Mouse (Mus musculus): ENCODE data around the gene Rac3. TPM values are rescaled to one million over a fixed set of nuclear protein-coding genes. Genes with fewer than 3 reads are reported as not detected.
"Not testable (repeated sequence)": the region's sequence is repeated elsewhere in the genome, so short reads cannot be mapped to it uniquely, and the experiment has no call there.

Rac3 gene
- total RNA-seq (2012; rRNA removed) = 20.1 and 34.3 TPM in 2 replicates

- H3K36me3 ChIP-seq (ENCODE audit: control insufficient read depth, insufficient read depth, low read length, poor library complexity, severe bottlenecking) = peaks cover 26% of the 10 kb centered on the region
- H3K4me3 ChIP-seq (ENCODE audit: insufficient read depth in 1 of 2, low read depth in 1 of 2, low read length in 2 of 2, poor library complexity in 1 of 2, severe bottlenecking in 1 of 2) = peak within 1 kb of the TSS; percentile 59 to 68
- DNase-seq (ENCODE audit: low read depth, low spot score) = no peak
- in situ Hi-C loops (cut with MboI; ENCODE audit: low sequenced_read_pairs in 2 of 2, unreplicated experiment in 2 of 2) = no loop called here
- TF ChIP-seq CHD2 (IDR thresholded peaks at IDR 0.05; ENCODE audit: low read depth, low read length) = no peak
- TF ChIP-seq ZC3H11A (IDR thresholded peaks at IDR 0.05; ENCODE audit: borderline replicate concordance, low read depth, low read length) = no peak
- no peak for TF ChIP-seq ZNF384 (IDR thresholded peaks at IDR 0.05; ENCODE audit: low read depth, low read length)
- no peak for TF ChIP-seq HCFC1 (IDR thresholded peaks at IDR 0.05; ENCODE audit: borderline replicate concordance, insufficient read depth, low read length)
- TF ChIP-seq MAFK (IDR thresholded peaks at IDR 0.05; ENCODE audit: insufficient read depth, low read depth, low read length) = no peak
- H3K9me3 ChIP-seq (ENCODE audit: control insufficient read depth, insufficient read depth, low read depth, low read length) = no peaks in the 10 kb centered on the region
- peaks cover 0 to 5% of the 10 kb centered on the region in 2 experiments; a peak in 2 of 4 replicates for H3K4me1 ChIP-seq (ENCODE audit: control insufficient read depth in 2 of 2, insufficient read depth in 2 of 2, low read length in 2 of 2, poor library complexity in 1 of 2)
- peak within 1 kb of the TSS; percentile 56 for H3K9ac ChIP-seq (ENCODE audit: insufficient read depth, low read depth, low read length, poor library complexity, severe bottlenecking)
- no peak within 1 kb of the TSS for H3K27ac ChIP-seq (ENCODE audit: insufficient read depth, low read depth, low read length, poor library complexity, severe bottlenecking)
Observed at GRCm38 (mm10) chr11:120721124-120722066, at the start of gene Rac3. TSS of gene Rac3 (plus strand) at chr11:120721470.

- Histone ChIP-seq H3K4me3 (ENCODE audit: insufficient read depth in 1 of 2, low read depth in 1 of 2, low read length in 2 of 2, poor library complexity in 1 of 2, severe bottlenecking in 1 of 2) (peak within 1 kb of the TSS; percentile 73 to 87), H3K4me1 (ENCODE audit: control insufficient read depth in 2 of 2, insufficient read depth in 2 of 2, low read length in 2 of 2, poor library complexity in 1 of 2) (peaks cover 0 to 6% of the 10 kb centered on the region in 2 experiments; a peak in 3 of 4 replicates), H3K27ac (ENCODE audit: insufficient read depth, low read depth, low read length, poor library complexity, severe bottlenecking) (peak within 1 kb of the TSS; percentile 96), H3K36me3 (ENCODE audit: control insufficient read depth, insufficient read depth, low read length, poor library complexity, severe bottlenecking) (peaks cover 15% of the 10 kb centered on the region; the same call in 1 of the 2 replicates), H3K9me3 (ENCODE audit: control insufficient read depth, insufficient read depth, low read depth, low read length) (no peaks in the 10 kb centered on the region), H3K9ac (ENCODE audit: insufficient read depth, low read depth, low read length, poor library complexity, severe bottlenecking) (peak within 1 kb of the TSS; percentile 96)
- peak; percentile 95 for DNase-seq (ENCODE audit: low read depth, low spot score)
- TF ChIP-seq ZNF384 (IDR thresholded peaks at IDR 0.05; ENCODE audit: low read depth, low read length) (peak; percentile 44; the same call in 1 of the 2 replicates), MAFK (IDR thresholded peaks at IDR 0.05; ENCODE audit: insufficient read depth, low read depth, low read length) (peak; percentile 75; the same call in 1 of the 2 replicates), CHD2 (IDR thresholded peaks at IDR 0.05; ENCODE audit: low read depth, low read length) (no peak), ZC3H11A (IDR thresholded peaks at IDR 0.05; ENCODE audit: borderline replicate concordance, low read depth, low read length) (no peak), HCFC1 (IDR thresholded peaks at IDR 0.05; ENCODE audit: borderline replicate concordance, insufficient read depth, low read length) (peak; percentile 75)
- in situ Hi-C loops (cut with MboI; ENCODE audit: low sequenced_read_pairs in 2 of 2, unreplicated experiment in 2 of 2) = no loop called here
Observed at GRCm38 (mm10) chr11:120672687-120673593, 48.3 kb upstream of the Rac3 start, which contains the start of gene Aspscr1. TSS of gene Aspscr1 (plus strand) at chr11:120672973.

- peaks cover 22% of the 10 kb centered on the region; the same call in 1 of the 2 replicates for H3K36me3 ChIP-seq (ENCODE audit: control insufficient read depth, insufficient read depth, low read length, poor library complexity, severe bottlenecking)
- no peak for DNase-seq (ENCODE audit: low read depth, low spot score)
- peak overlapping the region; percentile 84 for H3K9ac ChIP-seq (ENCODE audit: insufficient read depth, low read depth, low read length, poor library complexity, severe bottlenecking)
- in situ Hi-C loops (cut with MboI; ENCODE audit: low sequenced_read_pairs in 2 of 2, unreplicated experiment in 2 of 2) = no loop called here
- TF ChIP-seq CHD2 (IDR thresholded peaks at IDR 0.05; ENCODE audit: low read depth, low read length) = no peak
- peak; percentile 13; the same call in 1 of the 2 replicates for TF ChIP-seq MAFK (IDR thresholded peaks at IDR 0.05; ENCODE audit: insufficient read depth, low read depth, low read length)
- H3K4me3 ChIP-seq (ENCODE audit: insufficient read depth in 1 of 2, low read depth in 1 of 2, low read length in 2 of 2, poor library complexity in 1 of 2, severe bottlenecking in 1 of 2) = peak overlapping the region; percentile 73 to 87
- H3K4me1 ChIP-seq (ENCODE audit: control insufficient read depth in 2 of 2, insufficient read depth in 2 of 2, low read length in 2 of 2, poor library complexity in 1 of 2) = peaks cover 0 to 7% of the 10 kb centered on the region in 2 experiments; a peak in 3 of 4 replicates
- H3K9me3 ChIP-seq (ENCODE audit: control insufficient read depth, insufficient read depth, low read depth, low read length) = no peaks in the 10 kb centered on the region
- H3K27ac ChIP-seq (ENCODE audit: insufficient read depth, low read depth, low read length, poor library complexity, severe bottlenecking) = peak overlapping the region; percentile 85
Observed at GRCm38 (mm10) chr11:120673594-120674122, 47.6 kb upstream of the Rac3 start.

- DNase-seq (ENCODE audit: low read depth, low spot score); in situ Hi-C loops (cut with MboI; ENCODE audit: low sequenced_read_pairs in 2 of 2, unreplicated experiment in 2 of 2); H3K4me3 ChIP-seq (ENCODE audit: insufficient read depth in 1 of 2, low read depth in 1 of 2, low read length in 2 of 2, poor library complexity in 1 of 2, severe bottlenecking in 1 of 2); H3K4me1 ChIP-seq (ENCODE audit: control insufficient read depth in 2 of 2, insufficient read depth in 2 of 2, low read length in 2 of 2, poor library complexity in 1 of 2); H3K9ac ChIP-seq (ENCODE audit: insufficient read depth, low read depth, low read length, poor library complexity, severe bottlenecking); H3K9me3 ChIP-seq (ENCODE audit: control insufficient read depth, insufficient read depth, low read depth, low read length); H3K27ac ChIP-seq (ENCODE audit: insufficient read depth, low read depth, low read length, poor library complexity, severe bottlenecking): not testable (repeated sequence)
- H3K36me3 ChIP-seq (ENCODE audit: control insufficient read depth, insufficient read depth, low read length, poor library complexity, severe bottlenecking) = peaks cover 40% of the 10 kb centered on the region
Observed at GRCm38 (mm10) chr11:120675875-120676274, 45.4 kb upstream of the Rac3 start.

Data from ES-E14 (cell line).